Mouse (Mus musculus) C2C12 (cell line): ENCODE data around the gene Rims4.

Source experiments
- CTCF ChIP-seq: IDR thresholded peaks from one replicate; pipeline ENCODE4 v1.5.1; 2011; ENCODE audit not compliant: control insufficient read depth, insufficient read depth, insufficient read length
- MAX ChIP-seq: IDR thresholded peaks from one replicate; pipeline ENCODE4 v1.6.1; 2011; ENCODE audit warnings: mild to moderate bottlenecking, control low read depth
- USF1 ChIP-seq: IDR thresholded peaks from one replicate; pipeline ENCODE4 v1.6.1; 2011; ENCODE audit warnings: low read depth, mild to moderate bottlenecking, control low read depth, moderate library complexity

DNA sequence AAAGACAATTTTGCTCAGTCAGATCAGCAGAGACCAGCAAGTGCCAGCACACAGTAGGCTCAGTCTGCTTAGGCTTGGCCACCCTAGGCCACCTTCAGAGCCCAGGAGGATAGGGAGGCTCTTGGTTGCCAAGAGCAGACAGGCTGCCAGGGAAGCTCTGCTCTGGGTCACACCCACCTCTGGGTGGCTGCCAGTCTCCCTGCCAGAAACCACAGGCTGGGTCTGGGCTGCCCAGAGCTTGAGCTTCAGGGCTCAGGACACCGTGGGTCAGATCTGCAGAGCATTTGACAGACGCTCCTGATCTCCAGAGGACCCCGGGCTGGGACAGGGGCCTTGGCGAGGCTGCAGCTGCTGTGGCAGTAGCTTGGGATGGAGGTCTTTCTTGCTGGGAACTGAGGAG, 97.9 kb downstream of the Rims4 start, which contains the start of gene Ccn5:
- TF ChIP-seq CTCF (no peak), USF1 (no peak), MAX (no peak)
